Mouse (Mus musculus) B cell, adult 62 days (primary cell): ENCODE measurements around the gene Gm8104. TPM values are rescaled to one million over a fixed set of nuclear protein-coding genes. Genes with fewer than 3 reads are reported as not detected.

Experiments used
- total RNA-seq: library from RNA; stranded (reverse); gene quantifications from 4 replicates; pipeline ENCODE4 v1.2.4, GENCODE M21; 2023

Gm8104 gene
- not detected in 4 replicates for total RNA-seq

GRCm38 (mm10) chr14:43100301-43100700 lies at the start of gene Gm8104:
Gm8104 (plus strand) TSS chr14:43100601.

GRCm38 (mm10) chr14:43076543-43076942 lies 23.9 kb upstream of the Gm8104 start, which contains the start of gene Gm8094:
Gm8094 (minus strand) TSS chr14:43076643.

Other genes with a start within 250 kb of the Gm8104 start
- gene Gm21977, start 247.1 kb upstream of the Gm8104 start, total RNA-seq: not detected in 4 replicates
- not detected in 4 replicates for gene Gm8082, start 107.0 kb upstream of the Gm8104 start, total RNA-seq
- not detected in 4 replicates for gene Gm10376, start 85.0 kb upstream of the Gm8104 start, total RNA-seq
- not detected in 4 replicates for gene Gm8094, start 24.0 kb upstream of the Gm8104 start, total RNA-seq
- not detected in 4 replicates for gene Gm7233, start 79.3 kb downstream of the Gm8104 start, total RNA-seq
- gene Gm8122, start 134.7 kb downstream of the Gm8104 start, total RNA-seq: not detected in 4 replicates
- gene Gm8126, start 158.0 kb downstream of the Gm8104 start, total RNA-seq: not detected in 4 replicates
- not detected in 4 replicates for gene Gm9732, start 174.4 kb downstream of the Gm8104 start, total RNA-seq
- not detected in 4 replicates for gene Gm8127, start 193.2 kb downstream of the Gm8104 start, total RNA-seq
- not detected in 4 replicates for gene 1700001F09Rik, start 247.2 kb downstream of the Gm8104 start, total RNA-seq